Mouse (Mus musculus): ENCODE data around the gene Faap24. TPM values are rescaled to one million over a fixed set of nuclear protein-coding genes. Genes with fewer than 3 reads are reported as not detected.

Faap24 gene
- polyA plus RNA-seq, 1 experiment from 2014 or later: 22.4 TPM

GRCm38 (mm10) chr7:35395734-35396456 is 741 bp downstream of the Faap24 start:
- DNase-seq (ENCODE audit: low spot score): no peak
- Histone ChIP-seq H3K9me3 (ENCODE audit: control insufficient read depth, low read length) (no peaks in the 10 kb centered on the region), H3K4me3 (ENCODE audit: low read depth, low read length) (peak overlapping the region; percentile 63), H3K36me3 (ENCODE audit: control insufficient read depth, insufficient read depth, low read length) (peaks cover 6% of the 10 kb centered on the region), H3K9ac (ENCODE audit: low read length) (peak overlapping the region; percentile 44), H3K27ac (ENCODE audit: low read depth, low read length) (no peak overlapping the region), H3K4me2 (ENCODE audit: low read depth) (peak overlapping the region; percentile 61), H3K4me1 (ENCODE audit: control insufficient read depth, insufficient read depth, low read length) (peaks cover 3% of the 10 kb centered on the region), H3K27me3 (ENCODE audit: control insufficient read depth, insufficient read depth, low read length) (no peaks in the 10 kb centered on the region)
- ATAC-seq (ENCODE audit: insufficient read depth, low FRiP score, low TSS enrichment): 0 out of 2 replicates have a peak, but pooled peaks have one; percentile 1
- WGBS: 16% methylated on average over 17 of the region's 17 CpGs

- Histone ChIP-seq H3K4me3 (ENCODE audit: low read depth, low read length) (no peak overlapping the region), H3K36me3 (ENCODE audit: control insufficient read depth, insufficient read depth, low read length) (peaks cover 3% of the 10 kb centered on the region), H3K27me3 (ENCODE audit: control insufficient read depth, insufficient read depth, low read length) (no peaks in the 10 kb centered on the region), H3K9me3 (ENCODE audit: control insufficient read depth, low read length) (no peaks in the 10 kb centered on the region), H3K9ac (ENCODE audit: low read length) (no peak overlapping the region), H3K4me2 (ENCODE audit: low read depth) (no peak overlapping the region), H3K27ac (ENCODE audit: low read depth, low read length) (no peak overlapping the region), H3K4me1 (ENCODE audit: control insufficient read depth, insufficient read depth, low read length) (peaks cover 3% of the 10 kb centered on the region)
- ATAC-seq (ENCODE audit: insufficient read depth, low FRiP score, low TSS enrichment): no peak
- WGBS: 64% methylated on average over 5 of the region's 5 CpGs
- no peak for DNase-seq (ENCODE audit: low spot score)
Observed at GRCm38 (mm10) chr7:35392935-35393334, 3.7 kb downstream of the Faap24 start.

DNA sequence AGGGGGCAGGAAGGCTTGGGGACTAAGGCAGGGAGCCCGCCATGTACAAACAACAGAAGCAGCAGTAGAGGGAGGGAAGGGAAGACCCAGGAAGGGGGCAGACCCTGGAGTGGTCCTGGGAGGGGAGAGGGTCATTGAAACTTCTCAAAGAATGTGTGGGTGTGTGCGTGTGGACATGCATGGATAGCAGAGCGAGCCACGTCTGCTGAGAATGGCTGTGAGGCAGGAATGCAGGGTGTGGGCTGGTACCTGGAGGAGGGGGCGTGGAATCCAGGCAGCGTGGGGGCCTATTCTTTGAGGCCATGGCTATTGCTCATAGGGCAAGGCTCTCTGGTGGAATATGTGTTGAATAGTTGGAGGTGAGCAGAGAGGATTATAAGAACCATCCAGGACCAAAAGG is 7.9 kb downstream of the Faap24 start:
- DNase-seq (ENCODE audit: low spot score) (no peak), ATAC-seq (ENCODE audit: insufficient read depth, low FRiP score, low TSS enrichment) (no peak)
- no peaks in the 10 kb centered on the region for H3K27me3 ChIP-seq (ENCODE audit: control insufficient read depth, insufficient read depth, low read length)
- no peak overlapping the region for H3K9ac ChIP-seq (ENCODE audit: low read length)
- H3K4me3 ChIP-seq (ENCODE audit: low read depth, low read length): no peak overlapping the region
- no peak overlapping the region for H3K4me2 ChIP-seq (ENCODE audit: low read depth)
- no peaks in the 10 kb centered on the region; the same call in none of the 2 replicates for H3K36me3 ChIP-seq (ENCODE audit: control insufficient read depth, insufficient read depth, low read length)
- no peaks in the 10 kb centered on the region for H3K4me1 ChIP-seq (ENCODE audit: control insufficient read depth, insufficient read depth, low read length)
- no peaks in the 10 kb centered on the region for H3K9me3 ChIP-seq (ENCODE audit: control insufficient read depth, low read length)
- H3K27ac ChIP-seq (ENCODE audit: low read depth, low read length): no peak overlapping the region
- 82% methylated on average over 6 of the region's 6 CpGs for WGBS

- Histone ChIP-seq H3K4me1 (ENCODE audit: control insufficient read depth, insufficient read depth, low read length) (no peaks in the 10 kb centered on the region), H3K9ac (ENCODE audit: low read length) (no peak overlapping the region), H3K4me3 (ENCODE audit: low read depth, low read length) (no peak overlapping the region), H3K9me3 (ENCODE audit: control insufficient read depth, low read length) (no peaks in the 10 kb centered on the region), H3K4me2 (ENCODE audit: low read depth) (no peak overlapping the region), H3K36me3 (ENCODE audit: control insufficient read depth, insufficient read depth, low read length) (no peaks in the 10 kb centered on the region), H3K27me3 (ENCODE audit: control insufficient read depth, insufficient read depth, low read length) (no peaks in the 10 kb centered on the region), H3K27ac (ENCODE audit: low read depth, low read length) (no peak overlapping the region)
- WGBS: 65% methylated on average over 6 of the region's 6 CpGs
- DNase-seq (ENCODE audit: low spot score) (no peak), ATAC-seq (ENCODE audit: insufficient read depth, low FRiP score, low TSS enrichment) (no peak)
Observed at GRCm38 (mm10) chr7:35386525-35386952, 10.1 kb downstream of the Faap24 start.

GRCm38 (mm10) chr7:35382706-35383353 is 13.8 kb downstream of the Faap24 start:
- ATAC-seq (ENCODE audit: insufficient read depth, low FRiP score, low TSS enrichment) (no peak), DNase-seq (ENCODE audit: low spot score) (no peak)
- Histone ChIP-seq H3K27ac (ENCODE audit: low read depth, low read length) (no peak overlapping the region), H3K4me1 (ENCODE audit: control insufficient read depth, insufficient read depth, low read length) (no peaks in the 10 kb centered on the region), H3K27me3 (ENCODE audit: control insufficient read depth, insufficient read depth, low read length) (no peaks in the 10 kb centered on the region), H3K4me3 (ENCODE audit: low read depth, low read length) (no peak overlapping the region), H3K4me2 (ENCODE audit: low read depth) (no peak overlapping the region), H3K9me3 (ENCODE audit: control insufficient read depth, low read length) (no peaks in the 10 kb centered on the region), H3K36me3 (ENCODE audit: control insufficient read depth, insufficient read depth, low read length) (no peaks in the 10 kb centered on the region), H3K9ac (ENCODE audit: low read length) (no peak overlapping the region)
- WGBS: 72% methylated on average over 2 of the region's 2 CpGs

DNA sequence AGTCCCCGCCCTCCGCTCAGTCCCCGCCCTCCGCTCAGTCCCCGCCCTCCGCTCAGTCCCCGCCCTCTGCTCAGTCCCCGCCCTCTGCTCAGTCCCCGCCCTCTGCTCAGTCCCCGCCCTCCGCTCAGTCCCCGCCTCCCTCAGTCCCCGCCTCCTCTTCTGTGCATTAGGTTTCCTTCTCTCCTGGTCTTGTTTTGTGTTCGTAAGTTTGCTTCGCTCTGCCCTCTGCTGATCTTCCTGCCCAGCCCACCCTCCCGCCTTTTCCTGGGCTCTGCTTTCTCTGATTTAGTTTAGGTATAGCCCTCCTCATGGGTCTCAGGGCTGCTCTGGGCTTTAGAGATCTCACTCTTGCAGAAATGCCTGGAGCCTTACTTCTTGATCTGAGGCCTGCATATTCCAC is 14.8 kb downstream of the Faap24 start:
- H3K27me3 ChIP-seq (ENCODE audit: control insufficient read depth, insufficient read depth, low read length): no peaks in the 10 kb centered on the region
- no peak overlapping the region for H3K9ac ChIP-seq (ENCODE audit: low read length)
- DNase-seq (ENCODE audit: low spot score): no peak
- 58% methylated on average over 13 of the region's 16 CpGs for WGBS
- H3K9me3 ChIP-seq (ENCODE audit: control insufficient read depth, low read length): no peaks in the 10 kb centered on the region
- no peak overlapping the region for H3K27ac ChIP-seq (ENCODE audit: low read depth, low read length)
- H3K36me3 ChIP-seq (ENCODE audit: control insufficient read depth, insufficient read depth, low read length): no peaks in the 10 kb centered on the region
- no peak for ATAC-seq (ENCODE audit: insufficient read depth, low FRiP score, low TSS enrichment)
- H3K4me3 ChIP-seq (ENCODE audit: low read depth, low read length): no peak overlapping the region
- no peaks in the 10 kb centered on the region for H3K4me1 ChIP-seq (ENCODE audit: control insufficient read depth, insufficient read depth, low read length)
- H3K4me2 ChIP-seq (ENCODE audit: low read depth): no peak overlapping the region

- H3K36me3 ChIP-seq (ENCODE audit: control insufficient read depth, insufficient read depth, low read length): no peaks in the 10 kb centered on the region
- no peak overlapping the region for H3K4me2 ChIP-seq (ENCODE audit: low read depth)
- WGBS: 92% methylated on average over 8 of the region's 8 CpGs
- no peak overlapping the region for H3K4me3 ChIP-seq (ENCODE audit: low read depth, low read length)
- no peaks in the 10 kb centered on the region for H3K27me3 ChIP-seq (ENCODE audit: control insufficient read depth, insufficient read depth, low read length)
- no peak for DNase-seq (ENCODE audit: low spot score)
- H3K9ac ChIP-seq (ENCODE audit: low read length): no peak overlapping the region
- no peak overlapping the region for H3K27ac ChIP-seq (ENCODE audit: low read depth, low read length)
- H3K9me3 ChIP-seq (ENCODE audit: control insufficient read depth, low read length): no peaks in the 10 kb centered on the region
- no peak for ATAC-seq (ENCODE audit: insufficient read depth, low FRiP score, low TSS enrichment)
- no peaks in the 10 kb centered on the region for H3K4me1 ChIP-seq (ENCODE audit: control insufficient read depth, insufficient read depth, low read length)
Observed at GRCm38 (mm10) chr7:35380351-35380750, 16.3 kb downstream of the Faap24 start.

DNA sequence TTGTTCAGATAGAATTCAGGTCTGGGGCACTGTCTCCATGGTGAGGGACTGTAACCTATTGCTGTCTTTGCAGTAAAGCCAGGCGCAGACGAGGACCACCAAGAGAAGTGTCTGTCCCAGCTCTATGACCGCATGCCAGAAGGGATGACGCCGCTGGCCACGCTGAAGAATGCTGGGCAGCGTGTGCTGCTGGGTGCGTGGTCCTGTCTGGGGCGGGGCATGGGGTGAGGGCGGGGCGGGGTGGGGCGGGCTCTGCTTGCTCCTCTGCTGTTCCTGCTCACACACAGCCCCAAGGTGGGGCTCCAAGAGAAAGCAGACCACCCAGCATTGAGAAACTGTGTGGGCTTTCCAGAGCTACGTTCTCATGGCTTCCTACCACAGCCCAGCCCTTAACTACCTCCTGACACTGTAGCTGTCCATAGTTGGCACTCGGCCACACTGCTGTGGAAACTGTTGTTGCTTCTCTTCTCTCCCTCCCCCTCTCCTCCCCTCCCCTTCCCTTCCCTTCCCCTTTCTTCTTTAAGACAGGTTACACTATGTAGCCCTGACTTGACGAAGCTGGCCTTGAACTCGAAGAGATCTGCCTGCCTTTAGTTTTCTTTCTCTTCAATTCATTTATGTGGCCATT is 17.0 kb downstream of the Faap24 start:
- WGBS: 63% methylated on average over 12 of the region's 16 CpGs
- H3K9me3 ChIP-seq (ENCODE audit: control insufficient read depth, low read length): no peaks in the 10 kb centered on the region
- H3K4me3 ChIP-seq (ENCODE audit: low read depth, low read length): no peak overlapping the region
- H3K27ac ChIP-seq (ENCODE audit: low read depth, low read length): no peak overlapping the region
- no peaks in the 10 kb centered on the region for H3K27me3 ChIP-seq (ENCODE audit: control insufficient read depth, insufficient read depth, low read length)
- no peak overlapping the region for H3K9ac ChIP-seq (ENCODE audit: low read length)
- no peaks in the 10 kb centered on the region for H3K36me3 ChIP-seq (ENCODE audit: control insufficient read depth, insufficient read depth, low read length)
- ATAC-seq (ENCODE audit: insufficient read depth, low FRiP score, low TSS enrichment) (no peak), DNase-seq (ENCODE audit: low spot score) (no peak)
- H3K4me1 ChIP-seq (ENCODE audit: control insufficient read depth, insufficient read depth, low read length): no peaks in the 10 kb centered on the region
- H3K4me2 ChIP-seq (ENCODE audit: low read depth): no peak overlapping the region
